Mouse (Mus musculus) liver, embryonic 14.5 days (tissue): ENCODE measurements around the gene Nucb2. TPM values are rescaled to one million over a fixed set of nuclear protein-coding genes. Genes with fewer than 3 reads are reported as not detected.

Experiments
- ATAC-seq: fragments of 200-750 bp; cut with Nextera tagmentation; 2 replicates; pipeline ENCODE4 v1.8.0; 2017; ENCODE audit warnings: moderate number of reproducible peaks, mild to moderate bottlenecking, moderate library complexity; ENCODE audit not compliant: insufficient read depth
- DNase-seq, 3 experiments: peaks; one replicate each; pipeline ENCODE4 v3.0.0-alpha.2; 2012 to 2013; ENCODE audit warnings: low read depth in 3 of 3, low spot score in 3 of 3
- H3K27ac ChIP-seq: fragments of 300-500 bp; sonication (generic); 2 replicates; pipeline ENCODE4 v1.5.1; 2014; ENCODE audit warnings: moderate library complexity, mild to moderate bottlenecking, control low read depth, inconsistent platforms
- H3K27me3 ChIP-seq: fragments of 300-500 bp; sonication (generic); 2 replicates; pipeline ENCODE4 v1.6.1; 2014; ENCODE audit warnings: mild to moderate bottlenecking, low read length, moderate library complexity; ENCODE audit not compliant: control insufficient read depth, insufficient read depth
- H3K36me3 ChIP-seq: fragments of 300-500 bp; sonication (generic); replicated peaks from 2 replicates; pipeline ENCODE4 v1.6.1; 2014; ENCODE audit warnings: low read depth; ENCODE audit not compliant: control insufficient read depth, insufficient read depth
- H3K4me1 ChIP-seq, 2 experiments: fragments of 200-500 bp in 1 of 2; fragments of 300-500 bp in 1 of 2; sonication (generic) in 1 of 2; replicated peaks; 2 replicates each; pipeline ENCODE4 v1.6.1; 2012 to 2014; ENCODE audit warnings: antibody characterized with exemption in 1 of 2, inconsistent platforms in 1 of 2, low read length in 1 of 2; ENCODE audit not compliant: control insufficient read depth in 2 of 2, insufficient read depth in 2 of 2
- H3K4me2 ChIP-seq: fragments of 300-500 bp; sonication (generic); 2 replicates; pipeline ENCODE4 v1.6.1; 2014; ENCODE audit warnings: low read depth, mild to moderate bottlenecking, control low read depth, moderate library complexity
- H3K4me3 ChIP-seq, 2 experiments: fragments of 200-500 bp in 1 of 2; fragments of 300-500 bp in 1 of 2; sonication (generic) in 1 of 2; 2 replicates each; pipeline ENCODE4 v1.5.1; 2012 to 2014; ENCODE audit warnings: low read depth in 2 of 2, low read length in 2 of 2, mild to moderate bottlenecking in 2 of 2, control low read depth in 1 of 2, inconsistent platforms in 1 of 2, moderate library complexity in 1 of 2; ENCODE audit not compliant: insufficient read depth in 1 of 2
- H3K9ac ChIP-seq: fragments of 300-500 bp; sonication (generic); replicated peaks from 2 replicates; pipeline ENCODE4 v1.6.1; 2014; ENCODE audit warnings: mild to moderate bottlenecking, control low read depth, moderate library complexity
- H3K9me3 ChIP-seq: fragments of 300-500 bp; sonication (generic); 2 replicates; pipeline ENCODE4 v1.6.1; 2016; ENCODE audit warnings: low read length, mixed read lengths; ENCODE audit not compliant: control insufficient read depth
- CTCF ChIP-seq: IDR thresholded peaks from 2 replicates; pipeline ENCODE4 v1.5.1; 2016; ENCODE audit warnings: antibody characterized with exemption, low read depth, control low read depth
- EP300 ChIP-seq: IDR thresholded peaks from 2 replicates; pipeline ENCODE4 v1.6.1; 2016; ENCODE audit warnings: antibody characterized with exemption, low read depth
- WGBS: fragments of 180-500 bp; shearing (Covaris S2); extraction: QIAGEN DNeasy Blood & Tissue Kit; methylation state at CpG from one replicate; pipeline ENCODE4 v1.1.7; 2014; ENCODE audit not compliant: insufficient replicate concordance; 5-methylcytosine and 5-hydroxymethylcytosine counted together
- polyA plus RNA-seq, 2 experiments: library from polyadenylated mRNA; depleted of rRNA in 1 of 2; stranded (reverse) in 1 of 2; unstranded in 1 of 2; fragments of >200 nt; fragmentation: Nextera tagmentation in 1 of 2; extraction: Ambion mirVana in 1 of 2; gene quantifications; 2 replicates each; pipeline versions ENCODE4 v1.2.1 to v1.2.3; 2012 to 2014

The Nucb2 gene
- polyA plus RNA-seq (2012; rRNA removed): 0.87 and 2.2 TPM in 2 replicates
- 2.9 and 3.1 TPM in 2 replicates for polyA plus RNA-seq (2014; fragmentation: Nextera tagmentation; extraction: Ambion mirVana)

DNA sequence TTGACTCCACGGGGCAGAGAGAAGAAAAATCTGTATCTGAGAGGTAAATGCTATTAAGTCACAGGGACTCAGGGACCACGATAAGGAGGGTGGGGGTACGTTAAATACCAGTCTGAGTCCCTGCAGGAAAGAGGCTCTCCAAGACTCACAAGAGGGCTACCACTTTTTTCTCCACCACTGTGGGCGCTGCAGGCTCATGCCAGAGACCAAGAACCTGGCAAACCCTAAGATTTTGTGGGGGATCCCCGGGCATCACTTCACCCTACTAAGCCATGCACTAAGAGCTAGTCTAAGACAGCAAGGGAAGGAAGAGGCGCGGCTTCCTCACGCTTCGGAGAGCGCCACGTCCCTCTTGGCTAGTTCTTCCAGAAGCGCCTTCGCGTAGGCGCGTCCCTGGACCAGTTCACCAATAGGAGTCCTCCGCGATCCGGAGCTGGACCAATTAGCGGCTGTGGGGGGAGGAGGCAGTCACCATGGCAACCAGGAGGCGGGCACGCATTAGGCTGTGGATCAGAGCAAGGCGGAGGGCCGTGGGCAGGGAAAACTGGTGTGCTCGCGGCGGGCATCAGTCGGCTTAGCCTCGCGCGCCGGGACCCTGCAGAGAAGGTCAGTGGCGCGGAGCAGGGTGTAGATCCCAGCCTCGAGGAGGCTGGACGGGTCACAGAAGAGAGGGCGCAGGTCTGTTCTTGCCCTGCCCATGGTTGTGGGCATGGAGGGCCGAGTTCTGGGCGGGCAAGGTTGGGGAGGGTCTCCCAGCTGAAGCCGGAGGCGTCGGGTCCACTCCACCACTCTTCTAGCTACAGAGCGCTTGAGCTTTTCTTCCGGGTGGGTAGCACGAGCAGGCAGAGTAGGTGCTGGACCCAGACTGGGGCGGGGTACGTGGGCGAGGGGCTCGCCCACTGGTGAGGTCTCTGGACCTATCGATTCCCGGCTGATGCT lies at the start of gene Nucb2:
TSS of gene Nucb2 (plus strand) at position 491 of the 939 bp plus-strand sequence.
- peaks cover 0 to 5% of the 10 kb centered on the region in 2 experiments; a peak in 2 of 4 replicates for H3K4me1 ChIP-seq
- peak; percentile 79 to 85 (median 81) for DNase-seq
- no peaks in the 10 kb centered on the region for H3K27me3 ChIP-seq
- H3K9ac ChIP-seq: no peak within 1 kb of the TSS; the same call in 1 of the 2 replicates
- H3K4me2 ChIP-seq: peak within 1 kb of the TSS; percentile 67
- under 1% methylated on average over 51 of the region's 51 CpGs for WGBS
- H3K36me3 ChIP-seq: no peaks in the 10 kb centered on the region
- TF ChIP-seq EP300: no peak
- TF ChIP-seq CTCF: no peak; the same call in 1 of the 2 replicates
- peak within 1 kb of the TSS; percentile 52 to 65 for H3K4me3 ChIP-seq
- H3K27ac ChIP-seq: no peak within 1 kb of the TSS
- ATAC-seq: peak; percentile 99
- no peaks in the 10 kb centered on the region for H3K9me3 ChIP-seq

GRCm38 (mm10) chr7:116456964-116457363 lies 47.2 kb upstream of the Nucb2 start:
- Histone ChIP-seq H3K9ac (no peak overlapping the region), H3K4me3 (no peak overlapping the region), H3K27me3 (no peaks in the 10 kb centered on the region), H3K36me3 (no peaks in the 10 kb centered on the region), H3K4me1 (no peaks in the 10 kb centered on the region), H3K27ac (no peak overlapping the region), H3K9me3 (no peaks in the 10 kb centered on the region), H3K4me2 (no peak overlapping the region)
- ATAC-seq (no peak), DNase-seq (no peak)
- 44% methylated on average over 4 of the region's 4 CpGs for WGBS
- TF ChIP-seq EP300: no peak
- TF ChIP-seq CTCF: no peak

GRCm38 (mm10) chr7:116457391-116457790 lies 46.8 kb upstream of the Nucb2 start:
- 62% methylated on average over 6 of the region's 6 CpGs for WGBS
- H3K9ac ChIP-seq: no peak overlapping the region
- no peaks in the 10 kb centered on the region for H3K36me3 ChIP-seq
- ATAC-seq (no peak), DNase-seq (no peak)
- H3K27ac ChIP-seq: no peak overlapping the region
- H3K27me3 ChIP-seq: no peaks in the 10 kb centered on the region
- 0 out of 4 replicates have a peak, but pooled peaks cover 0 to 2% of the 10 kb centered on the region in 2 experiments for H3K4me1 ChIP-seq
- no peak overlapping the region for H3K4me2 ChIP-seq
- no peaks in the 10 kb centered on the region for H3K9me3 ChIP-seq
- no peak for TF ChIP-seq EP300
- no peak for TF ChIP-seq CTCF
- H3K4me3 ChIP-seq: no peak overlapping the region

- Histone ChIP-seq H3K27ac (no peak overlapping the region), H3K27me3 (no peaks in the 10 kb centered on the region), H3K36me3 (no peaks in the 10 kb centered on the region), H3K9me3 (no peaks in the 10 kb centered on the region), H3K4me2 (no peak overlapping the region), H3K9ac (no peak overlapping the region), H3K4me3 (no peak overlapping the region), H3K4me1 (0 out of 4 replicates have a peak, but pooled peaks cover 0 to 2% of the 10 kb centered on the region in 2 experiments)
- ATAC-seq: no peak
- no peak for TF ChIP-seq EP300
- peak; percentile 39 for TF ChIP-seq CTCF
- 17% methylated on average over 3 of the region's 3 CpGs for WGBS
- peak in 1 of 3 experiments; percentile 44 for DNase-seq
These were observed 45.2 kb upstream of the Nucb2 start for GRCm38 (mm10) chr7:116458985-116459441.

- Histone ChIP-seq H3K27me3 (no peaks in the 10 kb centered on the region), H3K9me3 (no peaks in the 10 kb centered on the region), H3K4me3 (no peak overlapping the region), H3K4me1 (0 out of 4 replicates have a peak, but pooled peaks cover 0 to 2% of the 10 kb centered on the region in 2 experiments), H3K9ac (no peak overlapping the region), H3K4me2 (no peak overlapping the region), H3K36me3 (no peaks in the 10 kb centered on the region), H3K27ac (no peak overlapping the region)
- 17% methylated on average over 8 of the region's 8 CpGs for WGBS
- no peak for ATAC-seq
- TF ChIP-seq CTCF: no peak
- TF ChIP-seq EP300: no peak
- no peak for DNase-seq
These were observed 42.1 kb upstream of the Nucb2 start for GRCm38 (mm10) chr7:116462114-116462513.
